Mouse (Mus musculus) myocyte (in vitro differentiated cells): ENCODE results near the gene Pde1c. TPM values are rescaled to one million over a fixed set of nuclear protein-coding genes. Genes with fewer than 3 reads are reported as not detected.

ENCODE experiments used
- H3K27me3 ChIP-seq: one replicate; pipeline ENCODE4 v1.6.1; 2011; ENCODE audit not compliant: control insufficient read depth, insufficient read depth, insufficient read length
- H3K36me3 ChIP-seq: one replicate; pipeline ENCODE4 v1.6.1; 2011; ENCODE audit not compliant: control insufficient read depth, insufficient read depth
- H3K4me2 ChIP-seq: one replicate; pipeline ENCODE4 v1.6.1; 2011; ENCODE audit warnings: low read depth, control low read depth
- H3K4me3 ChIP-seq: one replicate; pipeline ENCODE4 v1.5.1; 2011; ENCODE audit warnings: mild to moderate bottlenecking, control low read depth, moderate library complexity
- H3K79me2 ChIP-seq: one replicate; pipeline ENCODE4 v1.6.1; 2011; ENCODE audit not compliant: control insufficient read depth, insufficient read depth
- H3ac ChIP-seq: one replicate; pipeline ENCODE4 v1.6.1; 2011; ENCODE audit not compliant: control insufficient read depth, insufficient read length
- CEBPB ChIP-seq: IDR thresholded peaks from 2 replicates; pipeline ENCODE4 v1.6.1; 2011; ENCODE audit warnings: mild to moderate bottlenecking, moderate library complexity; ENCODE audit not compliant: poor library complexity, insufficient read depth, severe bottlenecking
- E2F4 ChIP-seq: IDR thresholded peaks from one replicate; pipeline ENCODE4 v1.6.1; 2011; ENCODE audit warnings: mild to moderate bottlenecking, control low read depth, moderate library complexity; ENCODE audit not compliant: insufficient read depth
- MAX ChIP-seq: IDR thresholded peaks from one replicate; pipeline ENCODE4 v1.6.1; 2011; ENCODE audit warnings: low read depth, mild to moderate bottlenecking, control low read depth
- MYOD1 ChIP-seq, 3 experiments: IDR thresholded peaks; one replicate each; pipeline ENCODE4 v1.6.1; 2011; ENCODE audit warnings: control low read depth in 2 of 3, low read depth in 2 of 3, mild to moderate bottlenecking in 2 of 3, moderate library complexity in 1 of 3; ENCODE audit not compliant: insufficient read length in 2 of 3, control insufficient read depth in 1 of 3
- MYOG ChIP-seq, 3 experiments: IDR thresholded peaks; one replicate each; pipeline ENCODE4 v1.6.1; 2011; ENCODE audit warnings: control low read depth in 2 of 3, low read depth in 2 of 3, mild to moderate bottlenecking in 2 of 3; ENCODE audit not compliant: insufficient read length in 2 of 3, control insufficient read depth in 1 of 3, insufficient read depth in 1 of 3
- POLR2A ChIP-seq: IDR thresholded peaks from one replicate; pipeline ENCODE4 v1.6.1; 2011; ENCODE audit warnings: low read depth, mild to moderate bottlenecking, control low read depth, moderate library complexity; ENCODE audit not compliant: insufficient read length
- POLR2AphosphoS2 ChIP-seq: IDR thresholded peaks from one replicate; pipeline ENCODE4 v1.6.1; 2011; ENCODE audit warnings: low read depth, control low read depth; ENCODE audit not compliant: insufficient read length
- REST ChIP-seq: IDR thresholded peaks from one replicate; pipeline ENCODE4 v1.6.1; 2011; ENCODE audit warnings: mild to moderate bottlenecking, control low read depth, moderate library complexity; ENCODE audit not compliant: insufficient read depth, insufficient read length
- SRF ChIP-seq: IDR thresholded peaks from one replicate; pipeline ENCODE4 v1.6.1; 2011; ENCODE audit warnings: low read depth; ENCODE audit not compliant: control insufficient read depth, insufficient read length
- TCF12 ChIP-seq: IDR thresholded peaks from one replicate; pipeline ENCODE4 v1.6.1; 2011; ENCODE audit warnings: mild to moderate bottlenecking, control low read depth; ENCODE audit not compliant: poor library complexity, insufficient read depth, severe bottlenecking
- TCF3 ChIP-seq: IDR thresholded peaks from one replicate; pipeline ENCODE4 v1.6.1; 2011; ENCODE audit warnings: low read depth, control low read depth; ENCODE audit not compliant: insufficient read length
- USF1 ChIP-seq: IDR thresholded peaks from one replicate; pipeline ENCODE4 v1.6.1; 2011; ENCODE audit warnings: low read depth, mild to moderate bottlenecking, control low read depth, moderate library complexity
- polyA plus RNA-seq: library from polyadenylated mRNA; unstranded; fragments of >200 nt; fragmentation: generic; extraction: Trizol; gene quantifications from one replicate; pipeline ENCODE4 v1.2.1, GENCODE M21; 2012; ENCODE audit warnings: missing spikeins

The Pde1c gene
- polyA plus RNA-seq, 1 experiment = 0.41 TPM

DNA sequence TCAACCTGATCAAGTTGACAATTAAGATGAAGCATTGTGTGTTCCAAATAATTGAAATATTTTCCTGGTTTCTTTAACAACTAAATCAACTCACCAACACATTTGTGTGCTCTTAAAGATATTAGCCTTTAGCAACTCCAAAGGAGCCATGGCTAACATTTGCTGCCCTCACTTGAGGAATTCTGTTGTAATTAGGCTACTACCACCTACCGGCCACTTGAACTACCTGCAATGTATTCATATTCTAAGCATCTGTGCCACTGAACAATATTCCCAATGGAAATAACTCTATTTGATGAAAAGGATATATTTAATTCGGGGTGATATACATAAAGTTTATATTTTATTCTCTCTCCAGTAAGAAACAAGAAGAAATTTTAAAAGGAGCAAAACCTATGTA is 121.0 kb downstream of the Pde1c start:
- no peak for TF ChIP-seq TCF3
- TF ChIP-seq MYOD1 (IDR thresholded peaks at IDR 0.05; ENCODE audit: control insufficient read depth in 1 of 3, insufficient read length in 2 of 3, low read depth in 2 of 3) = no peak
- no peak for TF ChIP-seq USF1
- TF ChIP-seq POLR2A = no peak
- TF ChIP-seq SRF = no peak

DNA sequence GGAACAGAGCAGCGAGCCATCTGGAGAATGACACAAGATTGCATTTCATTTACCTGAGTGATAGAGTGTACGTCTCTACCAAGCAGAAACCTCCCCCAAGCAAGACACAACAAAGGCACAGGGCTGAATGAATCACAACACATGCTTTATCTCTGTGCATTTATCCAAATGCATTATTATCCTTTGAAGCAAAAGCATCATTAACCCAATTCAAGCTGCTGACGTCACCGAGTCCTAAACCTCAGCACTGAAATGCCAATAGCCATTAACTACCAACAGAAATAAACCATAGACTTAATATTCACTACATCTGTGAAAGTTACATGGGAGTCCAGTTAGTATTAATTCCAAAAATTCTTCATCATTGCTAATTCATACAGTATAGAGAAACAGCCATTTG is 127.4 kb downstream of the Pde1c start:
- no peak overlapping the region for H3K4me2 ChIP-seq
- no peak overlapping the region for H3K4me3 ChIP-seq
- no peak for TF ChIP-seq MAX
- TF ChIP-seq MYOG (IDR thresholded peaks at IDR 0.05; ENCODE audit: control insufficient read depth in 1 of 3, insufficient read depth in 1 of 3, insufficient read length in 2 of 3, low read depth in 2 of 3) = no peak
- no peak for TF ChIP-seq CEBPB
- TF ChIP-seq MYOD1 (IDR thresholded peaks at IDR 0.05; ENCODE audit: control insufficient read depth in 1 of 3, insufficient read length in 2 of 3, low read depth in 2 of 3) = no peak
- no peak for TF ChIP-seq USF1
- TF ChIP-seq REST = no peak
- no peak for TF ChIP-seq SRF
- no peak for TF ChIP-seq POLR2A
- no peak for TF ChIP-seq TCF12
- TF ChIP-seq E2F4 = no peak
- TF ChIP-seq POLR2AphosphoS2 = no peak
- no peak for TF ChIP-seq TCF3
- no peaks in the 10 kb centered on the region for H3K27me3 ChIP-seq
- no peaks in the 10 kb centered on the region for H3K79me2 ChIP-seq
- H3K36me3 ChIP-seq = no peaks in the 10 kb centered on the region
- H3ac ChIP-seq = no peak overlapping the region

More for the DNA sequence above, 121.0 kb downstream of the Pde1c start:
- Histone ChIP-seq H3K4me3 (no peak overlapping the region), H3ac (no peak overlapping the region), H3K79me2 (no peaks in the 10 kb centered on the region), H3K27me3 (no peaks in the 10 kb centered on the region), H3K36me3 (no peaks in the 10 kb centered on the region), H3K4me2 (no peak overlapping the region)

DNA sequence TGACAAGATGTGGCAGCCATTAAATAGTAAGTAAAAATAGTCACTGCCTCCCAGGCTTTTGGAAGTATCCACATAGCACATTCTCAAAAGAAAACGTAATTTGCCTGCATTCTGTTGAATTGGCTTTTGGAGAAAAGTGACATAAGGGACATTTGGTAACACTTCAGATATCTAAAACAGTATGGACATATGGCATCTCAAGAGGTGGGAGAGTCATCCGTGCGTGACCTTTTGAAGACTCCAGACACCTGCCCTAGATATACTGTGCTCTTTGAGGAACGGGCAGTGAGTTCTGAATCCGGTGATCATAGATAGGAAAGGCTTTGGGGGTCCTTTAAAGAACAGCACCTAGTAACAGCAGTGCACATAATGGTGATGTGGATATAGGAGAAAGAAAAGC is 143.1 kb downstream of the Pde1c start:
- Histone ChIP-seq H3K4me2 (no peak overlapping the region), H3K4me3 (no peak overlapping the region), H3K36me3 (no peaks in the 10 kb centered on the region), H3K79me2 (no peaks in the 10 kb centered on the region), H3K27me3 (no peaks in the 10 kb centered on the region), H3ac (no peak overlapping the region)
- TF ChIP-seq POLR2AphosphoS2 (no peak), TCF3 (no peak), REST (no peak), MAX (no peak)

DNA sequence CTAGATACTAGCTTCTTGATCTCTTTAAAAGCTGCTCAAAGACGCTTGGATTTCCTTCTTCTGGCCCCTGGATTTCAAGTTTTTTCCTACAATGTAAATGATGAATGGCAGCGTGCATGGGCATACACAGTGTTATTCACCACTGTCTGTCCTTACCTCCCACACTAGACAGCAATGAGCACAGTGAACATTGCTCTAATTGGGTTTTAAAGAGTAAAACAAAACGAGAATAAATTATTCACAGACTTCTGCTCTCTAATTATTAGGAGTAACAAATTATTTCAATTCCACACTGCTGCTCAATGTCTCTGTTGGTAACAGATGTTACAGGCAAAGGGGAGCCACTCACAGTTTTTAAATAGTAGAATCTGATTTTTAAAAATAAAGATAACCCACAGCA is 146.0 kb downstream of the Pde1c start:
- H3K79me2 ChIP-seq = no peaks in the 10 kb centered on the region
- H3K4me2 ChIP-seq = no peak overlapping the region
- no peak for TF ChIP-seq MAX
- no peak for TF ChIP-seq POLR2A
- TF ChIP-seq USF1 = no peak
- no peaks in the 10 kb centered on the region for H3K27me3 ChIP-seq
- H3K4me3 ChIP-seq = no peak overlapping the region
- no peaks in the 10 kb centered on the region for H3K36me3 ChIP-seq
- no peak overlapping the region for H3ac ChIP-seq

DNA sequence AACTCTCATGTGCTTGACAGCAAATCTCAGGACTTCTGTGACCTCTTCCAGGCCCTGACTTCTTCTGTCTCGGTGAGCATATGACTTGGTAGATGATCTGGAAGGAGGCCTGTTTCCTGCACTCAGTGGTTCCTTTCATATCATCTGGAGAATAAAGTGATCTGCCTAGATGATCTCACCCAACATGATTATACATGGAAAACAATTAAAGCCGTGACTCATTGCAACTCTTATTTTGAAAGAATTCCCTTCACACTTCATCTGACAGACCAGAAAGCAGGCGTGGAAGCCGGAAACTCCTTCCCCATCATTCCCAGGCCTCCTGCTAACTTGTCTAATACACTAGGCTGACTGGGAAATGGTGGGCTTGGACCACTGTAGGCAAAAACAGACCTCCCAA is 152.7 kb downstream of the Pde1c start:
- Histone ChIP-seq H3K27me3 (no peaks in the 10 kb centered on the region), H3K4me2 (no peak overlapping the region), H3K79me2 (no peaks in the 10 kb centered on the region), H3K36me3 (no peaks in the 10 kb centered on the region), H3ac (no peak overlapping the region), H3K4me3 (no peak overlapping the region)
- no peak for TF ChIP-seq SRF
- no peak for TF ChIP-seq MYOG (IDR thresholded peaks at IDR 0.05; ENCODE audit: control insufficient read depth in 1 of 3, insufficient read depth in 1 of 3, insufficient read length in 2 of 3, low read depth in 2 of 3)
- TF ChIP-seq CEBPB = no peak
- TF ChIP-seq POLR2AphosphoS2 = no peak
- TF ChIP-seq TCF12 = no peak
- TF ChIP-seq REST = no peak
- TF ChIP-seq MAX = no peak
- no peak for TF ChIP-seq POLR2A
- no peak for TF ChIP-seq E2F4
- TF ChIP-seq MYOD1 (IDR thresholded peaks at IDR 0.05; ENCODE audit: control insufficient read depth in 1 of 3, insufficient read length in 2 of 3, low read depth in 2 of 3) = no peak
- TF ChIP-seq TCF3 = no peak
- TF ChIP-seq USF1 = no peak

DNA sequence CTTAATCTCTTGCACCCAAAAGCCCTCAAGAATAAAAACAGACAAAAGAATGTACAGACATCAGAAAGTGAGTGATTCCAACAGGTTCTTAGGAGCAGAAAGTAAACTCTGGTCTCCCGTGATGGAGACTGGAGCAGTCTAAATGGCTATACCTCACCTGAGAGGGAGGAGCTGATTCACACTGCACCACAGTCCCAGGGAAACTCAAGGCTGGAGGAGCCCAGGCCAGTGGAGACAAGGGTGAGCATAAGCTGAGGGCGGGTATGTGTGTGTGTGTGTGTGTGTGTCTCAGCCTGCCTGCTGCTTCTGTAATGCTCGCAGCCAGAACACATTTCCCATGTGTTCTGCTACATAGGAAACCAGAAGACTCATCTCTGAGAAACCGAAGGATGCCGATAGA is 179.7 kb downstream of the Pde1c start:
- Histone ChIP-seq H3K27me3 (no peaks in the 10 kb centered on the region), H3ac (no peak overlapping the region), H3K4me2 (no peak overlapping the region), H3K79me2 (no peaks in the 10 kb centered on the region), H3K36me3 (no peaks in the 10 kb centered on the region), H3K4me3 (no peak overlapping the region)
- TF ChIP-seq USF1 (no peak), CEBPB (no peak), E2F4 (no peak), POLR2AphosphoS2 (no peak), REST (no peak), MYOD1 (IDR thresholded peaks at IDR 0.05; ENCODE audit: control insufficient read depth in 1 of 3, insufficient read length in 2 of 3, low read depth in 2 of 3) (no peak), SRF (no peak), TCF3 (no peak), TCF12 (no peak), MAX (no peak), MYOG (IDR thresholded peaks at IDR 0.05; ENCODE audit: control insufficient read depth in 1 of 3, insufficient read depth in 1 of 3, insufficient read length in 2 of 3, low read depth in 2 of 3) (no peak)
